Mouse (Mus musculus) heart, embryonic 12.5 days (tissue): ENCODE results near the gene Nkpd1. TPM values are rescaled to one million over a fixed set of nuclear protein-coding genes. Genes with fewer than 3 reads are reported as not detected.

ENCODE experiments used
- ATAC-seq: fragments of 200-750 bp; cut with Nextera tagmentation; 2 replicates; pipeline ENCODE4 v1.8.0; 2017; ENCODE audit warnings: moderate TSS enrichment, moderate library complexity; ENCODE audit not compliant: insufficient number of reproducible peaks, low FRiP score
- H3K27ac ChIP-seq: fragments of 300-500 bp; sonication (generic); 2 replicates; pipeline ENCODE4 v1.5.1; 2016; ENCODE audit warnings: mild to moderate bottlenecking, moderate library complexity; ENCODE audit not compliant: poor library complexity, severe bottlenecking
- H3K27me3 ChIP-seq: fragments of 300-500 bp; sonication (generic); replicated peaks from 2 replicates; pipeline ENCODE4 v1.6.1; 2016; ENCODE audit warnings: mild to moderate bottlenecking, moderate library complexity
- H3K36me3 ChIP-seq: fragments of 300-500 bp; sonication (generic); 2 replicates; pipeline ENCODE4 v1.6.1; 2016; ENCODE audit warnings: mild to moderate bottlenecking, moderate library complexity
- H3K4me1 ChIP-seq: fragments of 300-500 bp; sonication (generic); replicated peaks from 2 replicates; pipeline ENCODE4 v1.6.1; 2016; ENCODE audit warnings: mild to moderate bottlenecking
- H3K4me2 ChIP-seq: fragments of 300-500 bp; sonication (generic); 2 replicates; pipeline ENCODE4 v1.6.1; 2016; ENCODE audit warnings: mild to moderate bottlenecking, moderate library complexity
- H3K4me3 ChIP-seq: fragments of 300-500 bp; sonication (generic); 2 replicates; pipeline ENCODE4 v1.5.1; 2016; ENCODE audit warnings: mild to moderate bottlenecking
- H3K9ac ChIP-seq: fragments of 300-500 bp; sonication (generic); 2 replicates; pipeline ENCODE4 v1.6.1; 2016; ENCODE audit warnings: mild to moderate bottlenecking, moderate library complexity
- H3K9me3 ChIP-seq: fragments of 300-500 bp; sonication (generic); replicated peaks from 2 replicates; pipeline ENCODE4 v1.6.1; 2016; ENCODE audit warnings: mild to moderate bottlenecking, moderate library complexity
- WGBS: fragments of 180-500 bp; shearing (Covaris S2); methylation state at CpG from one replicate; pipeline ENCODE4 v1.1.7; 2016; 5-methylcytosine and 5-hydroxymethylcytosine counted together
- polyA plus RNA-seq: library from polyadenylated mRNA; unstranded; fragments of >200 nt; fragmentation: Nextera tagmentation; extraction: Ambion mirVana; gene quantifications from 2 replicates; pipeline ENCODE4 v1.2.1, GENCODE M21; 2016

Gene Nkpd1
- polyA plus RNA-seq, 1 experiment from 2014 or later, result 0.08 TPM

- Histone ChIP-seq H3K9me3 (no peaks in the 10 kb centered on the region), H3K4me3 (peak overlapping the region; percentile 21), H3K27ac (no peak overlapping the region), H3K27me3 (peaks cover 51% of the 10 kb centered on the region), H3K9ac (no peak overlapping the region), H3K36me3 (peaks cover 4% of the 10 kb centered on the region; the same call in 1 of the 2 replicates), H3K4me2 (peak overlapping the region; percentile 44), H3K4me1 (peaks cover 13% of the 10 kb centered on the region)
- ATAC-seq, result no peak
- WGBS, result 23% methylated on average over 31 of the region's 31 CpGs
Measured at GRCm38 (mm10) chr7:19489525-19489924, 28.1 kb upstream of the Nkpd1 start.

GRCm38 (mm10) chr7:19491731-19492130 is 25.9 kb upstream of the Nkpd1 start:
- peak overlapping the region; percentile 66 for H3K9ac ChIP-seq
- peaks cover 50% of the 10 kb centered on the region for H3K27me3 ChIP-seq
- WGBS, result 4% methylated on average over 26 of the region's 26 CpGs
- H3K9me3 ChIP-seq, result no peaks in the 10 kb centered on the region
- peak overlapping the region; percentile 68 for H3K4me2 ChIP-seq
- peaks cover 6% of the 10 kb centered on the region; the same call in 1 of the 2 replicates for H3K36me3 ChIP-seq
- H3K27ac ChIP-seq, result peak overlapping the region; percentile 16; the same call in 1 of the 2 replicates
- H3K4me3 ChIP-seq, result peak overlapping the region; percentile 36
- ATAC-seq, result peak; percentile 43
- H3K4me1 ChIP-seq, result peaks cover 18% of the 10 kb centered on the region

- Histone ChIP-seq H3K4me2 (no peak overlapping the region), H3K27ac (no peak overlapping the region), H3K27me3 (peaks cover 21% of the 10 kb centered on the region), H3K4me1 (peaks cover 13% of the 10 kb centered on the region; the same call in 1 of the 2 replicates), H3K9ac (no peak overlapping the region), H3K36me3 (0 out of 2 replicates have a peak, but pooled peaks cover 3% of the 10 kb centered on the region), H3K4me3 (no peak overlapping the region), H3K9me3 (no peaks in the 10 kb centered on the region)
- no peak for ATAC-seq
- WGBS, result 78% methylated on average over 25 of the region's 25 CpGs
Measured at GRCm38 (mm10) chr7:19494751-19495474, 22.7 kb upstream of the Nkpd1 start.

- H3K4me2 ChIP-seq, result no peak overlapping the region
- H3K4me3 ChIP-seq, result no peak overlapping the region
- ATAC-seq, result no peak
- 58% methylated on average over 20 of the region's 20 CpGs for WGBS
- peaks cover 13% of the 10 kb centered on the region; the same call in 1 of the 2 replicates for H3K4me1 ChIP-seq
- H3K36me3 ChIP-seq, result 0 out of 2 replicates have a peak, but pooled peaks cover 3% of the 10 kb centered on the region
- H3K9me3 ChIP-seq, result no peaks in the 10 kb centered on the region
- H3K27me3 ChIP-seq, result peaks cover 15% of the 10 kb centered on the region
- H3K27ac ChIP-seq, result no peak overlapping the region
- H3K9ac ChIP-seq, result no peak overlapping the region
Measured at GRCm38 (mm10) chr7:19495521-19496213, 22.0 kb upstream of the Nkpd1 start.

GRCm38 (mm10) chr7:19496214-19496555 is 21.5 kb upstream of the Nkpd1 start:
- ATAC-seq, result no peak
- 0 out of 2 replicates have a peak, but pooled peaks cover 3% of the 10 kb centered on the region for H3K36me3 ChIP-seq
- H3K4me3 ChIP-seq, result no peak overlapping the region
- 75% methylated on average over 5 of the region's 5 CpGs for WGBS
- H3K9ac ChIP-seq, result no peak overlapping the region
- H3K9me3 ChIP-seq, result no peaks in the 10 kb centered on the region
- H3K27ac ChIP-seq, result no peak overlapping the region
- H3K4me2 ChIP-seq, result no peak overlapping the region
- H3K27me3 ChIP-seq, result peaks cover 10% of the 10 kb centered on the region; the same call in 1 of the 2 replicates
- H3K4me1 ChIP-seq, result peaks cover 13% of the 10 kb centered on the region; the same call in 1 of the 2 replicates

GRCm38 (mm10) chr7:19498326-19498725 is 19.3 kb upstream of the Nkpd1 start:
- Histone ChIP-seq H3K9me3 (no peaks in the 10 kb centered on the region), H3K9ac (no peak overlapping the region), H3K27ac (no peak overlapping the region), H3K27me3 (0 out of 2 replicates have a peak, but pooled peaks cover 3% of the 10 kb centered on the region), H3K4me1 (peaks cover 5% of the 10 kb centered on the region; the same call in 1 of the 2 replicates), H3K4me3 (no peak overlapping the region), H3K4me2 (no peak overlapping the region), H3K36me3 (0 out of 2 replicates have a peak, but pooled peaks cover 3% of the 10 kb centered on the region)
- no peak for ATAC-seq
- 73% methylated on average over 4 of the region's 4 CpGs for WGBS

- 66% methylated on average over 12 of the region's 12 CpGs for WGBS
- no peak overlapping the region for H3K4me3 ChIP-seq
- no peaks in the 10 kb centered on the region for H3K9me3 ChIP-seq
Measured at GRCm38 (mm10) chr7:19500420-19501363, 16.9 kb upstream of the Nkpd1 start.

GRCm38 (mm10) chr7:19501658-19502057 is 16.0 kb upstream of the Nkpd1 start:
- no peak overlapping the region for H3K4me3 ChIP-seq
- 0 out of 2 replicates have a peak overlapping the region, but pooled peaks have one; percentile 1 for H3K9ac ChIP-seq
- no peak overlapping the region for H3K27ac ChIP-seq
- 75% methylated on average over 4 of the region's 4 CpGs for WGBS
- no peaks in the 10 kb centered on the region for H3K9me3 ChIP-seq
- no peaks in the 10 kb centered on the region for H3K36me3 ChIP-seq
- H3K27me3 ChIP-seq, result no peaks in the 10 kb centered on the region
- H3K4me2 ChIP-seq, result no peak overlapping the region
- no peak for ATAC-seq
- 0 out of 2 replicates have a peak, but pooled peaks cover 4% of the 10 kb centered on the region for H3K4me1 ChIP-seq

More at GRCm38 (mm10) chr7:19500420-19501363, 16.9 kb upstream of the Nkpd1 start:
- Histone ChIP-seq H3K27me3 (no peaks in the 10 kb centered on the region), H3K9ac (no peak overlapping the region), H3K4me1 (no peaks in the 10 kb centered on the region), H3K27ac (no peak overlapping the region), H3K36me3 (no peaks in the 10 kb centered on the region), H3K4me2 (no peak overlapping the region)
- ATAC-seq, result no peak

- H3K9me3 ChIP-seq, result no peaks in the 10 kb centered on the region
- peaks cover 16% of the 10 kb centered on the region for H3K4me1 ChIP-seq
- WGBS, result 27% methylated on average over 5 of the region's 5 CpGs
- no peaks in the 10 kb centered on the region for H3K36me3 ChIP-seq
- no peak for ATAC-seq
- no peaks in the 10 kb centered on the region for H3K27me3 ChIP-seq
- H3K9ac ChIP-seq, result no peak overlapping the region
- no peak overlapping the region for H3K4me2 ChIP-seq
- H3K4me3 ChIP-seq, result no peak overlapping the region
- no peak overlapping the region for H3K27ac ChIP-seq
Measured at GRCm38 (mm10) chr7:19503481-19504068, 14.1 kb upstream of the Nkpd1 start.

GRCm38 (mm10) chr7:19506326-19506725 is 11.3 kb upstream of the Nkpd1 start:
- H3K4me3 ChIP-seq, result peak overlapping the region; percentile 95; the same call in 1 of the 2 replicates
- ATAC-seq, result no peak
- H3K9ac ChIP-seq, result no peak overlapping the region
- no peak overlapping the region for H3K27ac ChIP-seq
- H3K4me2 ChIP-seq, result peak overlapping the region; percentile 97
- WGBS, result 30% methylated on average over 6 of the region's 6 CpGs
- peaks cover 26% of the 10 kb centered on the region for H3K4me1 ChIP-seq
- H3K9me3 ChIP-seq, result no peaks in the 10 kb centered on the region
- no peaks in the 10 kb centered on the region for H3K27me3 ChIP-seq
- H3K36me3 ChIP-seq, result no peaks in the 10 kb centered on the region
